Mouse (Mus musculus): ENCODE data around the gene Cd180. TPM values are rescaled to one million over a fixed set of nuclear protein-coding genes. Genes with fewer than 3 reads are reported as not detected.
A peak's percentile ranks its signal among the peaks of the same experiment; 100 is the strongest.

Gene Cd180
- polyA plus RNA-seq, 1 experiment from 2014 or later, result 1.0 TPM

DNA sequence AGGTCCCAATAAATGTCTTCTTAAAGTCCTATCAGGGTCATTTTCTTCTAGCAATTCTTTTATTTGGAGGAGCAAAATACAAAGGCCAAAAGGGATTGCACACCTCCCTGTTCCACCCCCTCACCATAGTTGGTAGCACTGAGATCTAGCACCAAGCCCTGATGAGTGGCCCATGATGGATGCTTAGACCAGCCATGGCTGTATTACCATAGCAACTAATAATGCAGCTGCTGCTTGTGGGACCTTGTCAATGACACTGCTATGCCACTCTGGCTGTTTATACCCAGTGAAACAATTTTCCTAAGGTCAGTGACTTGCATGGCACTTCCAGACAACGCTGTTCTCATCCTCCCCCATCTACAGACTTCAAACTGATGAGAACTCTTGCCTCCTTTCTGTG, 70.9 kb downstream of the Cd180 start:
- Histone ChIP-seq H3K4me2 (replicated peaks) (no peak overlapping the region), H3K9ac (no peak overlapping the region), H3K36me3 (replicated peaks; ENCODE audit: control insufficient read depth, insufficient read depth) (0 out of 2 replicates have a peak, but pooled peaks cover 8% of the 10 kb centered on the region), H3K27ac (no peak overlapping the region), H3K4me3 (replicated peaks; ENCODE audit: low read length) (no peak overlapping the region), H3K27me3 (ENCODE audit: control insufficient read depth, insufficient read depth, low read length) (no peaks in the 10 kb centered on the region), H3K9me3 (ENCODE audit: control insufficient read depth, low read length) (no peaks in the 10 kb centered on the region), H3K4me1 (replicated peaks; ENCODE audit: control insufficient read depth, insufficient read depth, low read length) (peaks cover 21% of the 10 kb centered on the region)
- 34% methylated on average over 1 of the region's 1 CpGs for WGBS
- ATAC-seq (ENCODE audit: low FRiP score), result no peak
- no peak for DNase-seq (ENCODE audit: low spot score)

DNA sequence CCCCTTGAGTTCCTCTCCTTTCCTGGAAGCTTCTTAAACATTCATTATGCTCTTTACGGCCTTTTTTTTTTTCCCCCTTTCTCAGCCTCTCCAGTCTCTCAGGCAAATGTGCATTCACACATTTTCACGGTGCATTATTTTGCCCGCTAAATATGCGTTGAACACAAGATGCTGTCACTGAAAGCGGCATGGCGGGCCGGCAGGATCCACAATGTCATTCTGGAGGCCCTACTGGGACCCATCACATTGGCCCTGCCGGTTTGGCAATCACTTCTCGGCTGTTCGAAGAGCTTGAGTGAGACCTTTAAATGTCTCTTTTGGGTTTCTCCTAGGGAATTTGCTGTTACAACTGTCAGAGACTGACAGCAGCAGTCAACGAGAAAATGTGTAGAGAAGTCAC, 71.9 kb downstream of the Cd180 start:
- Histone ChIP-seq H3K4me2 (replicated peaks) (no peak overlapping the region), H3K27ac (no peak overlapping the region), H3K9ac (no peak overlapping the region), H3K9me3 (ENCODE audit: control insufficient read depth, low read length) (no peaks in the 10 kb centered on the region), H3K4me3 (replicated peaks; ENCODE audit: low read length) (no peak overlapping the region), H3K36me3 (replicated peaks; ENCODE audit: control insufficient read depth, insufficient read depth) (0 out of 2 replicates have a peak, but pooled peaks cover 4% of the 10 kb centered on the region), H3K27me3 (ENCODE audit: control insufficient read depth, insufficient read depth, low read length) (no peaks in the 10 kb centered on the region), H3K4me1 (replicated peaks; ENCODE audit: control insufficient read depth, insufficient read depth, low read length) (peaks cover 25% of the 10 kb centered on the region)
- 23% methylated on average over 11 of the region's 11 CpGs for WGBS
- DNase-seq (ENCODE audit: low spot score) (no peak), ATAC-seq (ENCODE audit: low FRiP score) (no peak; the same call in 1 of the 2 replicates)

DNA sequence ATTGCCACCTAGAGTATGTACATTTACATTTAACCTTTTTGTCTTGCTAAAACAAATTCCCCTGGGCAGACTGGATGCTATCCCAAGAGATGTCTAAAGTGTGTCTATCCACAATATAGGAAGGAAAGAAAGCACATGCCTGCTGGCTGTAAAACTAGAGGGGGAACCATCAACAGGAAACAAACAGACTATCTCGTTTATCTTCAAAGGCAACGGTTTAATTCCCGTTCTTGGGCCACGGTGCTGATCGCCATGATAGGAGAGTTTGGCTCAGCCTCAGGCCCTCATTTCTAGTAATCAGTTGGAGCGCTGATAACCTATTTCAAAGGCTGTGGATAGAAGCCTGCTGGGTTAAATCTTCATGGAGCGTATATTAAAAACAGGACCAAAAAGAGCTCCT, 73.8 kb downstream of the Cd180 start:
- no peak overlapping the region for H3K9ac ChIP-seq
- H3K4me3 ChIP-seq (replicated peaks; ENCODE audit: low read length), result no peak overlapping the region
- no peak overlapping the region for H3K4me2 ChIP-seq (replicated peaks)
- H3K27me3 ChIP-seq (ENCODE audit: control insufficient read depth, insufficient read depth, low read length), result no peaks in the 10 kb centered on the region
- H3K36me3 ChIP-seq (replicated peaks; ENCODE audit: control insufficient read depth, insufficient read depth), result no peaks in the 10 kb centered on the region
- 0 out of 2 replicates have a peak overlapping the region, but pooled peaks have one; percentile 17 for H3K27ac ChIP-seq
- ATAC-seq (ENCODE audit: low FRiP score) (no peak), DNase-seq (ENCODE audit: low spot score) (no peak)
- WGBS, result 68% methylated on average over 7 of the region's 7 CpGs
- peaks cover 27% of the 10 kb centered on the region for H3K4me1 ChIP-seq (replicated peaks; ENCODE audit: control insufficient read depth, insufficient read depth, low read length)
- H3K9me3 ChIP-seq (ENCODE audit: control insufficient read depth, low read length), result no peaks in the 10 kb centered on the region

DNA sequence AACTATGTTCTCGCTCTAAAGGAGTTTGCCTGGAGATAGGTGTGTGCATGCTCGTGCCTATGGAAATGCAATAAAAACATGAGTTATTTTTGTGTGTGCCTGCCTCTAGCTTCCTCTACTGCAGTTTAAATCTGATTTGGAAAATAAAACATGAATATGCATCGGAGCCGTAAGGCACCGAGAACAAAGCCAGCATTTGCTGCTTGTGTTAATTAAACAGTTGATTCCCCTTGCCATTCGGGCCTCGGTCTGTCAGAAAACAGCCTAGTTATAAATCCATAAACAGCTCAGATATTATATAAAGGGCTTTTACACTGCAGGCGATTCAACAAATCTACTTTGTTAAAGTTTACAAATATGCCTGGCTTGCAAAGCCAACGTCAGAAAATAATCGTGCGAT, 75.2 kb downstream of the Cd180 start:
- no peaks in the 10 kb centered on the region for H3K27me3 ChIP-seq (ENCODE audit: control insufficient read depth, insufficient read depth, low read length)
- peak; percentile 45 for DNase-seq (ENCODE audit: low spot score)
- H3K9ac ChIP-seq, result peak overlapping the region; percentile 25; the same call in 1 of the 2 replicates
- peak overlapping the region; percentile 63 for H3K27ac ChIP-seq
- no peaks in the 10 kb centered on the region for H3K9me3 ChIP-seq (ENCODE audit: control insufficient read depth, low read length)
- peaks cover 27% of the 10 kb centered on the region for H3K4me1 ChIP-seq (replicated peaks; ENCODE audit: control insufficient read depth, insufficient read depth, low read length)
- H3K4me3 ChIP-seq (replicated peaks; ENCODE audit: low read length), result no peak overlapping the region
- ATAC-seq (ENCODE audit: low FRiP score), result no peak
- no peak overlapping the region for H3K4me2 ChIP-seq (replicated peaks)
- 67% methylated on average over 11 of the region's 11 CpGs for WGBS
- H3K36me3 ChIP-seq (replicated peaks; ENCODE audit: control insufficient read depth, insufficient read depth), result no peaks in the 10 kb centered on the region

GRCm38 (mm10) chr13:102770194-102770593, 76.8 kb downstream of the Cd180 start:
- Histone ChIP-seq H3K9ac (no peak overlapping the region), H3K4me2 (replicated peaks) (no peak overlapping the region), H3K27ac (no peak overlapping the region), H3K4me3 (replicated peaks; ENCODE audit: low read length) (no peak overlapping the region), H3K36me3 (replicated peaks; ENCODE audit: control insufficient read depth, insufficient read depth) (0 out of 2 replicates have a peak, but pooled peaks cover 3% of the 10 kb centered on the region), H3K27me3 (ENCODE audit: control insufficient read depth, insufficient read depth, low read length) (no peaks in the 10 kb centered on the region), H3K9me3 (ENCODE audit: control insufficient read depth, low read length) (no peaks in the 10 kb centered on the region), H3K4me1 (replicated peaks; ENCODE audit: control insufficient read depth, insufficient read depth, low read length) (peaks cover 26% of the 10 kb centered on the region)
- no peak for DNase-seq (ENCODE audit: low spot score)
- WGBS, result 62% methylated on average over 8 of the region's 8 CpGs
- no peak for ATAC-seq (ENCODE audit: low FRiP score)

DNA sequence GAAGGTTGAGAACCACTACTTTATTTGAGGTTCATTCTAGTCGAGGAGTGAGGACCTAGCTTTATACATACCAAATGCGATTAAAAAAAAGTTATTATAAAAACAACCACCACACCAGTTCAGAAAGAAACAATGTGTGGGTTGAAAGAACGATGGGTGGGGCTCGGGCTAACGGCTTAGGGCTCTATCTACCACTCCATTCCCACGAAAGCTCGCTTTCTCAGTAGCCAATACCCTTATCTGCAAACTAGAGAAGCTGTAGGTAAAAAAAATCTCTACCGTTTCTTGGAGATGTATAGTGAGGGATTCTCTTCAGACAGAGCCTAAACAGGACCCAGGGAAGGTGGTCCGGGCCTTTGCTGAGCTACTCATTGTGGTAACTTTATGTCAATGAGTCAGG, 79.8 kb downstream of the Cd180 start:
- no peak overlapping the region for H3K9ac ChIP-seq
- no peaks in the 10 kb centered on the region for H3K9me3 ChIP-seq (ENCODE audit: control insufficient read depth, low read length)
- WGBS, result 93% methylated on average over 9 of the region's 9 CpGs
- no peak for DNase-seq (ENCODE audit: low spot score)
- no peak for ATAC-seq (ENCODE audit: low FRiP score)
- 0 out of 2 replicates have a peak, but pooled peaks cover 3% of the 10 kb centered on the region for H3K36me3 ChIP-seq (replicated peaks; ENCODE audit: control insufficient read depth, insufficient read depth)
- peaks cover 16% of the 10 kb centered on the region; the same call in 1 of the 2 replicates for H3K4me1 ChIP-seq (replicated peaks; ENCODE audit: control insufficient read depth, insufficient read depth, low read length)
- no peak overlapping the region for H3K4me2 ChIP-seq (replicated peaks)
- no peaks in the 10 kb centered on the region for H3K27me3 ChIP-seq (ENCODE audit: control insufficient read depth, insufficient read depth, low read length)
- H3K27ac ChIP-seq, result no peak overlapping the region
- no peak overlapping the region for H3K4me3 ChIP-seq (replicated peaks; ENCODE audit: low read length)

- H3K9me3 ChIP-seq (ENCODE audit: control insufficient read depth, low read length), result no peaks in the 10 kb centered on the region
- no peak for DNase-seq (ENCODE audit: low spot score)
- no peaks in the 10 kb centered on the region for H3K27me3 ChIP-seq (ENCODE audit: control insufficient read depth, insufficient read depth, low read length)
- H3K9ac ChIP-seq, result no peak overlapping the region
- 0 out of 2 replicates have a peak, but pooled peaks cover 3% of the 10 kb centered on the region for H3K36me3 ChIP-seq (replicated peaks; ENCODE audit: control insufficient read depth, insufficient read depth)
- no peak overlapping the region for H3K4me3 ChIP-seq (replicated peaks; ENCODE audit: low read length)
- ATAC-seq (ENCODE audit: low FRiP score), result peak; percentile 31; the same call in 1 of the 2 replicates
- WGBS, result 42% methylated on average over 7 of the region's 7 CpGs
- H3K4me2 ChIP-seq (replicated peaks), result no peak overlapping the region
- H3K27ac ChIP-seq, result no peak overlapping the region
- 0 out of 2 replicates have a peak, but pooled peaks cover 6% of the 10 kb centered on the region for H3K4me1 ChIP-seq (replicated peaks; ENCODE audit: control insufficient read depth, insufficient read depth, low read length)
Measured at GRCm38 (mm10) chr13:102774786-102775201, 81.4 kb downstream of the Cd180 start.

- H3K4me3 ChIP-seq (replicated peaks; ENCODE audit: low read length), result no peak overlapping the region
- no peak for ATAC-seq (ENCODE audit: low FRiP score)
- WGBS, result 75% methylated on average over 6 of the region's 6 CpGs
- no peak for DNase-seq (ENCODE audit: low spot score)
- no peaks in the 10 kb centered on the region for H3K27me3 ChIP-seq (ENCODE audit: control insufficient read depth, insufficient read depth, low read length)
- H3K9ac ChIP-seq, result no peak overlapping the region
- H3K9me3 ChIP-seq (ENCODE audit: control insufficient read depth, low read length), result no peaks in the 10 kb centered on the region
- no peak overlapping the region for H3K27ac ChIP-seq
- H3K4me2 ChIP-seq (replicated peaks), result no peak overlapping the region
- 0 out of 2 replicates have a peak, but pooled peaks cover 6% of the 10 kb centered on the region for H3K4me1 ChIP-seq (replicated peaks; ENCODE audit: control insufficient read depth, insufficient read depth, low read length)
- 0 out of 2 replicates have a peak, but pooled peaks cover 3% of the 10 kb centered on the region for H3K36me3 ChIP-seq (replicated peaks; ENCODE audit: control insufficient read depth, insufficient read depth)
Measured at GRCm38 (mm10) chr13:102775506-102775905, 82.1 kb downstream of the Cd180 start.

- no peak overlapping the region for H3K9ac ChIP-seq
- no peak for ATAC-seq (ENCODE audit: low FRiP score)
- DNase-seq (ENCODE audit: low spot score), result no peak
- no peaks in the 10 kb centered on the region for H3K27me3 ChIP-seq (ENCODE audit: control insufficient read depth, insufficient read depth, low read length)
- H3K4me3 ChIP-seq (replicated peaks; ENCODE audit: low read length), result no peak overlapping the region
- 0 out of 2 replicates have a peak, but pooled peaks cover 3% of the 10 kb centered on the region for H3K36me3 ChIP-seq (replicated peaks; ENCODE audit: control insufficient read depth, insufficient read depth)
- WGBS, result 97% methylated on average over 3 of the region's 3 CpGs
- no peaks in the 10 kb centered on the region for H3K9me3 ChIP-seq (ENCODE audit: control insufficient read depth, low read length)
- H3K4me1 ChIP-seq (replicated peaks; ENCODE audit: control insufficient read depth, insufficient read depth, low read length), result 0 out of 2 replicates have a peak, but pooled peaks cover 4% of the 10 kb centered on the region
- no peak overlapping the region for H3K4me2 ChIP-seq (replicated peaks)
- no peak overlapping the region for H3K27ac ChIP-seq
Measured at GRCm38 (mm10) chr13:102778859-102779258, 85.5 kb downstream of the Cd180 start.

GRCm38 (mm10) chr13:102779275-102779674, 85.9 kb downstream of the Cd180 start:
- Histone ChIP-seq H3K36me3 (replicated peaks; ENCODE audit: control insufficient read depth, insufficient read depth) (no peaks in the 10 kb centered on the region), H3K9me3 (ENCODE audit: control insufficient read depth, low read length) (no peaks in the 10 kb centered on the region), H3K27ac (no peak overlapping the region), H3K4me3 (replicated peaks; ENCODE audit: low read length) (no peak overlapping the region), H3K9ac (no peak overlapping the region), H3K4me2 (replicated peaks) (no peak overlapping the region), H3K27me3 (ENCODE audit: control insufficient read depth, insufficient read depth, low read length) (no peaks in the 10 kb centered on the region), H3K4me1 (replicated peaks; ENCODE audit: control insufficient read depth, insufficient read depth, low read length) (0 out of 2 replicates have a peak, but pooled peaks cover 4% of the 10 kb centered on the region)
- ATAC-seq (ENCODE audit: low FRiP score) (no peak; the same call in 1 of the 2 replicates), DNase-seq (ENCODE audit: low spot score) (no peak)
- 78% methylated on average over 3 of the region's 3 CpGs for WGBS
